9 mouse cellular contexts compared by ENCODE assay signal in the genomic region with DNA sequence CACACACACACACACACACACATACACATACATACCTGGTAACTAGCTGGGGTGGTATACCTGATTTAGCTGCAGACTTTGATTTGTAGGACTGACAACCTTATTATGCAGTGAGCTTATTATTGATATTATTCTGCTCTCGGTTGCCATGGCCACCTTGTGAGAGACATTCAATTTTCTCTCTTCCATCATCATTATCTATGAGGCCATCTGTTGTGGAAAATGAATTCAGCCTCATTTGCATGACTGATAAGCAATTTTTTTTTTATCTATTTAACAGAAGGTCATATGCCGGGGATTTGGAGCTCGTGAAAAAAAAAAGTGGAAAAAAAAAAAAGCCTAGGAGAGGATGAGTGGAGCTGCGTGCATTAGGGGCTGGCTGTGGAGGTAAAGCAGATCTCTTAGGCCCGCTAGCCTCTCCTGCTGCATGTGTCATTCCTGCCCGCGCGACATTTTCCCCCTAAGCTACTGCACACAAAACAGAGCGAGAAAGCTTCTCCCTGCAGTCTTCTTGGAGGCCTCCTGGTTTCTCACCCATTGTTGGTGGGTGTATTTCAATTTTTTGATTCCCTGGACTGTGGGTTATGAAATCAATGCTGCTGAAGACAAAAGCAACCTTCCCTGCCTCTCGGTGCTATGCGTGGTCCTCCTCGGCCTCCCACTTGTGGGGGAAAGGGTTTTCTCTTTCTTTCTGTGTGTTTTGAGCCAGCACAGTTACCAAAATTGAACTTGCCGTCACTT. TPM values are rescaled to one million over a fixed set of nuclear protein-coding genes. Genes with fewer than 3 reads are reported as not detected.
DNase-seq lines count a peak whose midpoint lies in the region; ATAC-seq and TF ChIP-seq lines count a peak whose summit lies in the region.
"Had no signal": no experiment of that assay in that cellular context is flagged by ENCODE, and none has a peak within 500 bp of the region (broad histone marks: within the 10 kb centered on the region; RNA-seq: fewer than 3 reads in every experiment).

A gene (plus strand): TSS at position 354 of the 741 bp plus-strand sequence.

- peak within 1 kb of the TSS; percentile 65 for H3K9ac ChIP-seq in hindbrain, embryonic 11.5 days (ENCODE audit: low read depth, low read length)
- no peak within 1 kb of the TSS for H3K9ac ChIP-seq in limb, embryonic 11.5 days (ENCODE audit: low read length)
- no peak within 1 kb of the TSS for H3K9ac ChIP-seq in stomach, embryonic 15.5 days

- no peaks in the 10 kb centered on the region for H3K27me3 ChIP-seq in cerebellum, adult 2 months (ENCODE audit: control insufficient read depth, insufficient read depth, low read length)
- H3K27me3 ChIP-seq in hindbrain, embryonic 11.5 days (ENCODE audit: control insufficient read depth, insufficient read depth, low read length), result no peaks in the 10 kb centered on the region
- H3K27me3 ChIP-seq in limb, embryonic 11.5 days (ENCODE audit: control insufficient read depth, insufficient read depth, low read length), result peaks cover 14% of the 10 kb centered on the region
- H3K27me3 ChIP-seq in stomach, embryonic 15.5 days (replicated peaks), result peaks cover 4% of the 10 kb centered on the region; the same call in 1 of the 2 replicates

- peak within 1 kb of the TSS; percentile 63 for H3K4me2 ChIP-seq in hindbrain, embryonic 11.5 days (replicated peaks; ENCODE audit: low read depth, low read length)
- H3K4me2 ChIP-seq in limb, embryonic 11.5 days (ENCODE audit: low read depth, severe bottlenecking), result peak within 1 kb of the TSS; percentile 40
- peak within 1 kb of the TSS; percentile 14; the same call in 1 of the 2 replicates for H3K4me2 ChIP-seq in stomach, embryonic 15.5 days

- DNase-seq in heart, adult 11 months, result peak; percentile 53
- DNase-seq in heart, postnatal 4 days, result no peak
- DNase-seq in cerebellum, adult 2 months, result peak; percentile 63 to 72
- peak; percentile 45 for DNase-seq in hindbrain, embryonic 11.5 days (ENCODE audit: low spot score)
- no peak for DNase-seq in limb, embryonic 11.5 days (ENCODE audit: low spot score)
- DNase-seq in kidney, adult 9 months, result no peak
- no peak for DNase-seq in c-Kit-positive CD71-positive TER-119-positive erythroid progenitor cells, embryonic 14.5 days (ENCODE audit: low spot score)

- TF ChIP-seq CTCF in cerebellum, adult 2 months (IDR thresholded peaks at IDR 0.05; ENCODE audit: borderline replicate concordance, insufficient read depth, low read depth, low read length), result no peak

- WGBS in cerebellum, adult 2 months, result 8% methylated on average over 13 of the region's 13 CpGs
- 13% methylated on average over 13 of the region's 13 CpGs for WGBS in hindbrain, embryonic 11.5 days
- WGBS in limb, embryonic 11.5 days, result 35% methylated on average over 13 of the region's 13 CpGs
- 38% methylated on average over 13 of the region's 13 CpGs for WGBS in stomach, embryonic 15.5 days

- peak; percentile 39 for ATAC-seq in hindbrain, embryonic 11.5 days (ENCODE audit: low FRiP score)
- ATAC-seq in limb, embryonic 11.5 days (ENCODE audit: insufficient number of reproducible peaks, low FRiP score, low TSS enrichment, low read depth), result no peak
- ATAC-seq in stomach, embryonic 15.5 days (ENCODE audit: insufficient read depth, low FRiP score, low read depth), result no peak

- no peaks in the 10 kb centered on the region for H3K36me3 ChIP-seq in hindbrain, embryonic 11.5 days (ENCODE audit: control insufficient read depth, insufficient read depth, low read length)
- no peaks in the 10 kb centered on the region for H3K36me3 ChIP-seq in limb, embryonic 11.5 days (ENCODE audit: control insufficient read depth, insufficient read depth, low read length)
- no peaks in the 10 kb centered on the region for H3K36me3 ChIP-seq in stomach, embryonic 15.5 days

- H3K27ac ChIP-seq in cerebellum, adult 2 months (ENCODE audit: insufficient read depth, low read length), result peak within 1 kb of the TSS; percentile 72
- peak within 1 kb of the TSS; percentile 95 for H3K27ac ChIP-seq in hindbrain, embryonic 11.5 days (ENCODE audit: low read depth, low read length)
- H3K27ac ChIP-seq in limb, embryonic 11.5 days (replicated peaks; ENCODE audit: low read depth, low read length), result no peak within 1 kb of the TSS
- no peak within 1 kb of the TSS for H3K27ac ChIP-seq in stomach, embryonic 15.5 days

- H3K9me3 ChIP-seq in hindbrain, embryonic 11.5 days (ENCODE audit: control insufficient read depth, low read length), result no peaks in the 10 kb centered on the region
- H3K9me3 ChIP-seq in limb, embryonic 11.5 days (ENCODE audit: control insufficient read depth, low read length), result no peaks in the 10 kb centered on the region
- H3K9me3 ChIP-seq in stomach, embryonic 15.5 days, result no peaks in the 10 kb centered on the region

- no peak for TF ChIP-seq POLR2A in cerebellum, adult 2 months (IDR thresholded peaks at IDR 0.05; ENCODE audit: borderline replicate concordance, insufficient read depth, low read length)

- H3K4me3 ChIP-seq in cerebellum, adult 2 months (replicated peaks; ENCODE audit: insufficient read depth, low read depth, low read length), result peak within 1 kb of the TSS; percentile 74
- peak within 1 kb of the TSS; percentile 33 for H3K4me3 ChIP-seq in hindbrain, embryonic 11.5 days (ENCODE audit: low read depth, low read length)
- peak within 1 kb of the TSS; percentile 12 for H3K4me3 ChIP-seq in limb, embryonic 11.5 days (ENCODE audit: low read depth, low read length)
- 0 out of 2 replicates have a peak within 1 kb of the TSS, but pooled peaks have one; percentile 8 for H3K4me3 ChIP-seq in stomach, embryonic 15.5 days (replicated peaks)

- peaks cover 5% of the 10 kb centered on the region; the same call in 1 of the 2 replicates for H3K4me1 ChIP-seq in cerebellum, adult 2 months (ENCODE audit: control insufficient read depth, insufficient read depth, low read length)
- H3K4me1 ChIP-seq in hindbrain, embryonic 11.5 days (replicated peaks; ENCODE audit: control insufficient read depth, insufficient read depth, low read length), result no peaks in the 10 kb centered on the region; the same call in 1 of the 2 replicates
- no peaks in the 10 kb centered on the region for H3K4me1 ChIP-seq in limb, embryonic 11.5 days (ENCODE audit: control insufficient read depth, insufficient read depth, low read length)
- no peaks in the 10 kb centered on the region for H3K4me1 ChIP-seq in stomach, embryonic 15.5 days

RNA-seq across cellular contexts. Expression of the gene that starts here (rescaled TPM):
- under 1 TPM; 0.05 to 0.21 TPM for total RNA-seq in heart, postnatal 4 days (2021)
- 43.8 and 45.3 TPM in 2 replicates for polyA plus RNA-seq in cerebellum, adult 2 months (2012; rRNA removed)
- 26.7 and 30.9 TPM in 2 replicates for polyA plus RNA-seq in hindbrain, embryonic 11.5 days (2014; fragmentation: Nextera tagmentation; extraction: Ambion mirVana)
- polyA plus RNA-seq in limb, embryonic 11.5 days (2014; fragmentation: Nextera tagmentation; extraction: Ambion mirVana), result 0.18 and 0.21 TPM in 2 replicates
- polyA plus RNA-seq in stomach, embryonic 15.5 days (2015; fragmentation: Nextera tagmentation; extraction: Ambion mirVana), result 2.0 and 3.2 TPM in 2 replicates
- polyA plus RNA-seq: C2C12 had no signal

Comparison
In these comparisons a context has a peak if more than half of its experiments do, and no peak if none do; other contexts are left out.
1. DNase-seq: peak in heart, adult 11 months (single experiment), cerebellum, adult 2 months (2 of 2) and hindbrain, embryonic 11.5 days (single experiment); none in heart, postnatal 4 days (single experiment), limb, embryonic 11.5 days (single experiment), kidney, adult 9 months (single experiment) and c-Kit-positive CD71-positive TER-119-positive erythroid progenitor cells, embryonic 14.5 days (single experiment).
2. H3K27ac ChIP-seq: peak in cerebellum, adult 2 months (single experiment) and hindbrain, embryonic 11.5 days (single experiment); none in limb, embryonic 11.5 days (single experiment) and stomach, embryonic 15.5 days (single experiment).
3. H3K4me3 ChIP-seq: peak in every context shown above with its lines; median percentile 74 in cerebellum, adult 2 months; 33 in hindbrain, embryonic 11.5 days; 12 in limb, embryonic 11.5 days; 8 in stomach, embryonic 15.5 days.
4. Peak in every context shown above with its lines, with median percentiles within 50 percentile points of each other: H3K4me2 ChIP-seq.